Mouse (Mus musculus): ENCODE measurements around the gene Fhdc1. TPM values are rescaled to one million over a fixed set of nuclear protein-coding genes. Genes with fewer than 3 reads are reported as not detected.

Fhdc1 gene
- polyA plus RNA-seq (2017; shearing (Covaris generic)), result 4.5 TPM

DNA sequence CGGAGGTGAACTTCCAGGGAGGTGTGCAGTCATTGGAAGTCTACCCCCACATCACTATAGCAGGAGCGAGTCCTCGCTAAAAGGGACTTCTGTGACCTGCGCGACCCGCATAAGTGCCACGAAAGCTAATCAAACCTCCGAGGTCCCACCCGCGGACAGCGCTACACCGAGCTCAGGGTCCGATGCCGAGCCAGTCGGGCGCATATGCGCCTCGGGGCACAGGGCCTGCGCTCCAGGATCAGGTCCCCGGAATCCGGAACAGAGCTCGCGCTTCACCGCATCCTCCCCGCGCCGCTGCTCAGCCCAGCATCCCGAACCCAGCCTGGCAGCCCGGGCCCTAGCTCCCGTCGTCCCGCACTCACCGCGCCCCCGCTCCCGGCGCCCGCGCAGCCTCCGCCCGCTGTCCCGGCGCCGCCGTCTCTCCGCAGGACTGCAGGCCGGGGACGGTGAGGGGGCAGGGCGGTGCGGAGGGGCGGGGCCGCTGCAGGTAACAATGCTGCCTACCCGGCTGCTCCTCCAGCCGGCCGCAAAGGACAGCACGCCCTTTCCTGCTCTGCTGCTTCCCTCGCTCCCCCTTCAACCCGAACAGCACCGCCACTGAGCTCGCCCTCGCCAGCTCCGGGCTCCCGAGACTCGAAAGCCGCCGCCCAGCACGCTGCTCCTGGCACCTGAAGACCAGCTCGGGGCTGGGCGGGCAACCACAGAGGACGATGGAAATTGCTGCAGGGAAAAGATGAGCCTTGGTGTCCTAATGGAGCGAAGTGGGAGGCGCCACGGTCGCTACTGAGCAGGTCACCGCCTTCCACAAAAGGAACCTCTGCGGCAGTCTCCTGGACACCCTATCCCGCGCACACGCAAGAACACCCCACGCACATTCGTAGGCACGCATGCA, at the start of gene Fhdc1:
TSS of gene Fhdc1 (minus strand) at position 424 of the 892 bp plus-strand sequence.

Other genes starting within 250 kb of the Fhdc1 start
- gene Trim2, start 173.6 kb downstream of the Fhdc1 start, polyA plus RNA-seq (2017; shearing (Covaris generic)), result 2.9 TPM
- 66.8 TPM for gene Arfip1, start 102.2 kb upstream of the Fhdc1 start, polyA plus RNA-seq (2017; shearing (Covaris generic))
- not detected for gene Tigd4, start 113.1 kb upstream of the Fhdc1 start, polyA plus RNA-seq (2017; shearing (Covaris generic))
- gene Tmem154, start 185.8 kb upstream of the Fhdc1 start, polyA plus RNA-seq (2017; shearing (Covaris generic)), result 131 TPM

Data from CD4-positive, CD25-positive, alpha-beta regulatory T cell, adult 9 weeks (primary cell).